Mouse (Mus musculus) bone marrow, adult 2 months (tissue): ENCODE results near the gene Dmgdh.

Source experiments
- CTCF ChIP-seq: fragments of 200-500 bp; IDR thresholded peaks from 2 replicates; pipeline ENCODE4 v1.5.1; 2011; ENCODE audit warnings: low read length, control low read depth; ENCODE audit not compliant: control insufficient read depth, insufficient read depth
- POLR2A ChIP-seq: fragments of 200-500 bp; IDR thresholded peaks from 2 replicates; pipeline ENCODE4 v1.6.1; 2011; ENCODE audit warnings: low read depth, mild to moderate bottlenecking, control low read depth, low read length, borderline replicate concordance; ENCODE audit not compliant: control insufficient read depth

DNA sequence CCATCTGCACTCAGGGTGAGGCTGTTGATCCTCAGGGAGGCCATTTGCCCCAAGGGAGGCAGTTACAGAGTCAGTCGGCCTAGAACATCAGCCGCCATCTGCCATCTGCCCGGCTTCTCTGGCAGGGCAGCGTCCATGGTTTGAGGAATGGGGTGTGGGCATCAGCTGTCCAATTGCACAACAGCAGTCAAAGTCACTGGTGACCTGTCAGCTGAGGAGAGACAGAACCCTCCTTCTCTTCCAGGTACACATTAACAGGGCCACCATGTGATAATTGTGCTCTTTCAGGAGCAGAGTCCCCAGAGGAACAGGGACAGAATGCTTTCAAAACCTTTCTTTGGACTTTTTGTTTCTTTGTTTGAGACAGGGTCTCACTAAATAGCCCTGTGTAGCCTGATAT, 1.9 kb upstream of the Dmgdh start:
- no peak for TF ChIP-seq CTCF
- TF ChIP-seq POLR2A = no peak
